Mouse (Mus musculus): Measurements from ENCODE around the gene Ern1. TPM values are rescaled to one million over a fixed set of nuclear protein-coding genes. Genes with fewer than 3 reads are reported as not detected.

Gene Ern1
- total RNA-seq, 2 experiments from 2014 or later = 28.8 to 43.1 TPM

DNA sequence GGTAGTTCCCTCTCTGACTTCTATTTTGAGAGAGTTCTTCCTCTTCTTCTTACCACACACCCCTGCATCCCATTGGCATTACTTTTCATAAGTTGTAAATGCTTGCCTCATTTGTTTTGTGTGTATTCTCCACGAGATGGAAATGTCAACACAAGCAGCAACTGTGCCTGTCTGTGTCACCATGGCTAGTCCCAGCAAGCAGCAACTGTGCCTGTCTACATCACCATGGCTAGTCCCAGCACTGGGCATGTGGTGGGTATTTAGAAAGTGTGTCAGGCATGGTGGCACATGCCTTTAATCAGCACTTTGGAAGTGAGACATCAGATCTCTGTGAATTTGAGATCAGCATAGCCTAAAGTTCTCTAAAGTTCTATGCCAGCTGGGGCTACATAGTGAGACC is 133.5 kb downstream of the Ern1 start:
- ATAC-seq (ENCODE audit: poor library complexity, severe bottlenecking) = no peak

DNA sequence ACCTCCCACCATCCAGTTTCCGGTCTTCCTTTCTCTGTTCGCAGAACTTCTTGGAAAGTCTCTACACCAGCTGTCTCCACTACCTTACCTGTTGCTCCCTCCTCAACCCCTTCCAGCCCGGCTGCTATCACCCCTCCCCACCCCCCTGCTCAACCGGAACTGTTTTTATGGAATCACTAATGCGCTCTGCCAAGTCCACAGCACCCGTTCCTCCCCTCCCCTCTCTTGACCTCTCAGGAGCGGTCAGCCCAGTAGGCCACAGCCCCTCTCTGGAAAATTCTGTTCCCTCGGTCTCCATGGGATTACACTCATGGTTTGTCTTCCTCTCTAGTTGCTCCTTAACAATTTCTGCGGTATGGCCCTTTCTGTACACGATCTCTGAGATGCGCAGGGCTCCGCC is 134.5 kb downstream of the Ern1 start, which contains the start of gene Scn4a:
TSS of gene Scn4a (minus strand) at position 101 of the 400 bp plus-strand sequence.
- ATAC-seq (ENCODE audit: poor library complexity, severe bottlenecking) = no peak

DNA sequence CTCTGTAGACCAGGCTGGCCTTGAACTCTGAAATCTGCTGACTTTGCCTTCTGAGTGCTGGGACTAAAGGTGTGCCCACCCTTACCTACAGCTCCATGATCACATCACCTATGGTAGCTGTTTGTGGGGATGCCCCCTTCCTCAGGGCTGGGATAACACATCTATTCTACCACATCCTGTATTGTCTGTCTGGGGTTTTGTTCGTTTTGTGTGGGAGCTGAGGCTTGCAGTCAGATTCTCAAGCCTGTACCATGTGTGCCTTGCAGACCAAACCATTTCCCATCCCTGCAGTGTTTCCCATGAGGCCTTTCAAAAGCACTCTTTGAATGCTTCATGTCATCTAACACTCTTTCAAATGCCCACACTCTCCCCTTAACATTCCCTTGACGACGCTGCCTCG is 135.7 kb downstream of the Ern1 start:
- no peak for ATAC-seq (ENCODE audit: poor library complexity, severe bottlenecking)

DNA sequence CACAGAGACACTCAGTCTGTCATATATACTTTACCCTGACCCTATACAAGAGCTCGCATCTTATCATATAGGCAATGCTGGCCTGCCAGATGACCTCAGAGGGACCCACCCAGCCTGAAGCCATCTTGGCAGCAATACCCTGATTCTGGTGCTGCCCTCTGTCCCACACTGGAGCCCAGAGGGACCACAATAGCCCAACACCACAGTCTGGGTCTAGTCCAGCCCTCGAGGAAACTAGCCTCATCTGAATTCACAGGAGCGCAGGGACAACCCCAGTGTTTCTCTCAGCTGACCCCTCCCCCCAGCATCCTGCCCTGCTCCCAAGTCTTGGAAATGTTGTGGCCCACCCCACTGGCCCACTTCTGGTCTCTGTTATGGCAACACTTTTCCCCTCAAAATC is 136.4 kb downstream of the Ern1 start:
- ATAC-seq (ENCODE audit: poor library complexity, severe bottlenecking) = no peak

DNA sequence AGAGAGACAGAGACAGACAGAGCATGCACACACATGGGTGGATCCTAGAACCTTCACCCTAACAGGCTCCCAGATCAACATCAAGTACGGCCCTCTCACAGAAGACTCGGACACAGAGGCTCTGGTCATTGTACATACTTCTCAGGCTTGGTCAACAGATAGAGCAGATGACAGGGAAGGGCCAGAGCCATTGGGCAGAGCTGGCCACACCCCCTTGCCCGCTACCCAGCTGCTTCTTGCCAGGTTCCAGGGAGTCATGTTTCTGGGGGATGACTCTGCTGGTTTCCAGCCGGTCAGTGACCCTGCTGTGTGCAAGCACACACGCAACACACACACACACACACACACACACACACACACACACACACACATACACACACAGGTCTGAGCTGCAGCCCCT is 136.8 kb downstream of the Ern1 start:
- no peak for ATAC-seq (ENCODE audit: poor library complexity, severe bottlenecking)

DNA sequence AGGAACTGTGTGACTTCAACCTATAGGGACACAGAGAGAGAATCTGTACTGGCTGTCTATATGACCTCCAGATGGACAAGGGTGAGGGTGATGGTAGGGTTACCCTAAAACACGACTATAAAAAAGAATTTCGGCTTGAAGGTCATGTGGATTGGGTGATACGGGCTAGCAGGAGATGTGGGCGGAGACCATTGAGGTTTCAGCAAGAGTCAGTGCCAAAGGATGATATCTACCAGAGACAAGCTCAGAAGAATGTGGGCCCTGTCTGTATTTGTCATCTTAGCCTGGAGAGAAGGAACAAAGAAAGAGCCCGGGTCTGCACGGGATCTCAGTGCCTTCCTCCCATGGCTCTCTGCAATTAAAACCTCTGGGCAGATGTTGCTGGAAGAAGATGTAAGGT is 137.9 kb downstream of the Ern1 start:
- ATAC-seq (ENCODE audit: poor library complexity, severe bottlenecking) = no peak

DNA sequence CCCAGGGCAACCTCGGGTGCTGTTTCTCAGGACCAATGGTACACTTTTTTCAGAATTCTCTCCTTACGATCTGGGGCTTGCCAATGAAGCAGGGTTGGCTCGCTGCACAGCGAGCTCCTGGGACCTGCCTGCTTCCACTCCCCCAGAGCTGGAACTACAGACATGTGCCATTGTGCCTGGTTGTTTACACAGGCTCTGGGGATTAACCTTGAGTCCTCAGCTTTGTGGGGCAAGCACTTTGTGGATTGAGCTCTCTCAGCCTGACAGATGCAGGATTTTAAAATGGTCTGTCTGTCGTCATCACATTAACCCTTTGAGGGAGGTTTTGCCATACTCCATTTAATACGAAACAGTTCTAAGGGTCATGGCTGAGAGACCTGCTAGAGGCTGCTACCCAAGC is 142.7 kb downstream of the Ern1 start:
- ATAC-seq (ENCODE audit: poor library complexity, severe bottlenecking) = no peak

Other genes with a start within 250 kb of the Ern1 start
- gene Ftsj3, start 231.8 kb downstream of the Ern1 start, total RNA-seq (2015) = 13.0 and 14.0 TPM in 2 replicates
- gene Ftsj3, start 231.8 kb downstream of the Ern1 start, total RNA-seq (2017) = 46.6 and 59.1 TPM in 2 replicates
- gene Psmc5, start 231.7 kb downstream of the Ern1 start, total RNA-seq (2015) = 34.4 and 41.0 TPM in 2 replicates
- 52.7 and 63.9 TPM in 2 replicates for gene Psmc5, start 231.7 kb downstream of the Ern1 start, total RNA-seq (2017)
- 56.0 and 66.2 TPM in 2 replicates for gene Smarcd2, start 214.9 kb downstream of the Ern1 start, total RNA-seq (2015)
- gene Smarcd2, start 214.9 kb downstream of the Ern1 start, total RNA-seq (2017) = 253 and 270 TPM in 2 replicates
- gene Tcam1, start 211.2 kb downstream of the Ern1 start, total RNA-seq (2015) = 0.09 and 0.14 TPM in 2 replicates
- 0.04 and 0.08 TPM in 2 replicates for gene Tcam1, start 211.2 kb downstream of the Ern1 start, total RNA-seq (2017)
- gene Gh, start 186.0 kb downstream of the Ern1 start, total RNA-seq (2015) = not detected in 2 replicates
- not detected in 2 replicates for gene Gh, start 186.0 kb downstream of the Ern1 start, total RNA-seq (2017)
- 29.3 and 35.4 TPM in 2 replicates for gene Cd79b, start 173.1 kb downstream of the Ern1 start, total RNA-seq (2015)
- gene Cd79b, start 173.1 kb downstream of the Ern1 start, total RNA-seq (2017) = 12.6 and 15.4 TPM in 2 replicates
- gene Scn4a, start 134.6 kb downstream of the Ern1 start, total RNA-seq (2015) = 0.07 TPM in 1 of 2 replicates, not detected in the other
- gene Scn4a, start 134.6 kb downstream of the Ern1 start, total RNA-seq (2017) = not detected in 2 replicates
- gene Prr29, start 122.4 kb downstream of the Ern1 start, total RNA-seq (2015) = not detected in 2 replicates
- not detected in 2 replicates for gene Prr29, start 122.4 kb downstream of the Ern1 start, total RNA-seq (2017)
- gene Icam2, start 99.8 kb downstream of the Ern1 start, total RNA-seq (2015) = 24.5 and 28.2 TPM in 2 replicates
- 49.3 and 62.2 TPM in 2 replicates for gene Icam2, start 99.8 kb downstream of the Ern1 start, total RNA-seq (2017)
- 27.4 and 30.3 TPM in 2 replicates for gene Tex2, start 125.6 kb upstream of the Ern1 start, total RNA-seq (2015)
- gene Tex2, start 125.6 kb upstream of the Ern1 start, total RNA-seq (2017) = 39.8 and 43.5 TPM in 2 replicates